Mouse (Mus musculus) bone marrow, adult 2 months (tissue): ENCODE data around the gene Bdnf. TPM values are rescaled to one million over a fixed set of nuclear protein-coding genes. Genes with fewer than 3 reads are reported as not detected.

ENCODE experiments used
- H3K27ac ChIP-seq: fragments of 200-500 bp; 2 replicates; pipeline ENCODE4 v1.5.1; 2012; ENCODE audit warnings: low read depth, mild to moderate bottlenecking, control low read depth, inconsistent platforms, low read length; ENCODE audit not compliant: control insufficient read depth, poor library complexity, insufficient read depth
- H3K4me1 ChIP-seq: fragments of 200-500 bp; 2 replicates; pipeline ENCODE4 v1.6.1; 2011; ENCODE audit warnings: low read length; ENCODE audit not compliant: control insufficient read depth, insufficient read depth
- H3K4me3 ChIP-seq: fragments of 200-500 bp; replicated peaks from 2 replicates; pipeline ENCODE3; 2011; ENCODE audit warnings: mild to moderate bottlenecking, low read depth, low read length, control low read depth; ENCODE audit not compliant: control insufficient read depth
- CTCF ChIP-seq: fragments of 200-500 bp; IDR thresholded peaks from 2 replicates; pipeline ENCODE4 v1.5.1; 2011; ENCODE audit warnings: low read length, control low read depth; ENCODE audit not compliant: control insufficient read depth, insufficient read depth
- POLR2A ChIP-seq: fragments of 200-500 bp; IDR thresholded peaks from 2 replicates; pipeline ENCODE4 v1.6.1; 2011; ENCODE audit warnings: low read depth, mild to moderate bottlenecking, control low read depth, low read length, borderline replicate concordance; ENCODE audit not compliant: control insufficient read depth
- WGBS: fragments of 180-500 bp; shearing (Covaris S2); methylation state at CpG from one replicate; pipeline ENCODE4 v1.1.7; 2018; 5-methylcytosine and 5-hydroxymethylcytosine counted together
- polyA plus RNA-seq: library from polyadenylated mRNA; stranded (reverse); fragments of >200 nt; gene quantifications from 2 replicates; pipeline ENCODE4 v1.2.4, GENCODE M21; 2011; ENCODE audit warnings: low replicate concordance; ENCODE audit not compliant: missing spikeins, insufficient read depth, insufficient read length

Bdnf gene
- polyA plus RNA-seq, 1 experiment: 0.40 TPM

DNA sequence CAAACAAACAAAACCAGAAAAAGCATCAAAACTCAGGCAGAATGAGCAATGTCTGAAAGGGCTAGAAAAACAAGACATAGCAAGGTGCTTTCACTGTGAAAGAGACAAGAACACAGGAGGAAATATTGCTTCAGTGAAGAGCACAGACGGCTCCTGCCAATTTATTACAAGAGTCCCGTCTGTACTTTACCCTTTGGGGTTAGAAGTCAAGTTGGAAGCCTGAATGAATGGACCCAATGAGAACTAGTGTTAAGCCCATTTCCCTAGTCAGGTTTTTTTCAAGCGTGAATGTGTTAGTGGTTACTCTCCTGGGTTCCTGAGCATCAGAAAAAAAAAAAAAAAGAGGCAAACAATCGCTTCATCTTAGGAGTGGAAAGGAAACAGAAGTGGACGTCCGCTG lies 51.3 kb downstream of the Bdnf start:
- H3K4me1 ChIP-seq: no peaks in the 10 kb centered on the region
- no peak for TF ChIP-seq POLR2A
- TF ChIP-seq CTCF: no peak
- 24% methylated on average over 6 of the region's 6 CpGs for WGBS
- no peak overlapping the region for H3K27ac ChIP-seq
- no peak overlapping the region for H3K4me3 ChIP-seq

GRCm38 (mm10) chr2:109729221-109729620 lies 54.7 kb downstream of the Bdnf start:
- H3K27ac ChIP-seq: no peak overlapping the region
- no peak overlapping the region for H3K4me3 ChIP-seq
- no peak for TF ChIP-seq POLR2A
- TF ChIP-seq CTCF: no peak
- no peaks in the 10 kb centered on the region for H3K4me1 ChIP-seq
- 82% methylated on average over 1 of the region's 1 CpGs for WGBS

DNA sequence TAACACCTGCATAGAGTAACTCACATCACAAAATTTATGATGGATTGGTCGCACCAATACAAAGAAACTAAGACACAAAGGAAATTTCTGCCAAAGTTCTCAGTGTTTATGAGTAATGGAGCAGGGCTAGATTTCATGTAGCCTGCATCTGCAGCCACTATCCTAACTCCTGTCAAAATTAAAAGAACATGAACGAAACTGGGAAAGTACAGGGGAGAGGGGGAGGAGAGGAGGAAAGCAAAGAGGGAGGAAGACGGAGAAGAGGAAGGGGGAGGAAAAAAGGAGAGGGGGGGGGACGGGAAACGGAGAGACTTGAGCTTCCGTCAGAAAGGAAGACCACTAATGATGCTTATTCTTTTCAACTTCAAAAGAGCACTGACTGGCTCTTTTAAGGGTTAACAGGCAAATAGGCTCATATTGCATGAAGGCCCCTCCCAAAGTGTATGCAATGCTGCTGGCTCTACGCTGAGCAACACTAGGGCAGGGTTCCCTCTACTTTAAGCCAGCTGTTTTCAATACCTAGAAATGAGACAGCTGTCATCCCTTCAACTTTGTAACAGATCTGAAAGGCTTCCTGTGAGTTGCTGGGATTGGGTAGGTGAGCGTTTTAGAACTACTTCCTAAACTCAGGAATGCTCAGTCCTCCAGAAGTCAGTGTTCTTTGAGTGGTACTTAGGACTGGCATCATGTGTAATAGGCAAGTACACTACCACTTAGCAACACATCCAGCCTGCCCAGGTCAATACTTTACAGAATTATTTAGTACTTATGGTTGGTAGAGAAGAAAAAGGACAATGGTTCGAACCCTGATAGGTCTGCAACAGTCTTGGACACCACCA lies 58.9 kb downstream of the Bdnf start:
- H3K27ac ChIP-seq: no peak overlapping the region
- no peaks in the 10 kb centered on the region for H3K4me1 ChIP-seq
- H3K4me3 ChIP-seq: no peak overlapping the region
- TF ChIP-seq CTCF (no peak), POLR2A (no peak)
- WGBS: 49% methylated on average over 9 of the region's 9 CpGs

DNA sequence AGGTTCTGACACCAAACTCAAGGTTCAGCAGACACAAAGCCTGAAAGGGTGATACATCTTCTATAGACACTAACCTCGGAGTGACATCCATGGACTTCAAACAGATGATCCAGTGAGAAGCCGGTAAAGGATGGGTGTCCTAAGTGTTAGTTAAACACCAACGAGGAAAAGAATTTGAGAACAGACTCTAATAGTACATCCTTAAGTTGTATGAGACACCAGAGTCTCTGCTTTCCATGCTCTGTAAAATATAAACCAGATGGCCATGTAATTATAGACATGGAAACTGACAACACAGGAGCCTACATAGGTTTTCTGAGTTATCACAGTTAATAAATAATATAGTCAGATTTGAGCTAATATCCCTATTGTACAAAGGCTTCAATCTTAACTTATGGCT lies 59.7 kb downstream of the Bdnf start:
- no peaks in the 10 kb centered on the region for H3K4me1 ChIP-seq
- TF ChIP-seq POLR2A (no peak), CTCF (no peak)
- H3K4me3 ChIP-seq: no peak overlapping the region
- 67% methylated on average over 3 of the region's 3 CpGs for WGBS
- H3K27ac ChIP-seq: no peak overlapping the region

DNA sequence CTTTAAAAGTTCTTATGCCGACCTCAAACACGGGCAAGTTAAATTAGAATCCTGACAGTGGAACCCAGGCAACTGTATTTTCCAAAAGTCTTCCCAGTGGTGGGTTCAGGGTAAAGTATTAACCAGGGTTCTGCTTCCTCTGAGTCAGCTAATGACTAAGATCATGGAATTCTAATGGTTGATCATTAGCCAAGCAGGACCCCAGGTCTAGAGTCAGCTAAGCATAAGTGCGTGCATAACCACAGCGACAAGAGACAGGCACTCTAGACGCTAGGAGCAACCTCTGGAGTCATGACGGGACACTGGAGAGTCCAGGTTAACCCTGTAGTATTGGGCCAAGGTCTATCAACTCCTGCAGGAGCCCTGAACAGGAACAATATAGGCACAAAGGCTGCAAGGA lies 60.2 kb downstream of the Bdnf start:
- Histone ChIP-seq H3K4me1 (no peaks in the 10 kb centered on the region), H3K4me3 (no peak overlapping the region), H3K27ac (no peak overlapping the region)
- 85% methylated on average over 6 of the region's 6 CpGs for WGBS
- no peak for TF ChIP-seq CTCF
- TF ChIP-seq POLR2A: no peak

- H3K27ac ChIP-seq: no peak overlapping the region
- WGBS: 60% methylated on average over 7 of the region's 7 CpGs
- TF ChIP-seq POLR2A: no peak
- no peak for TF ChIP-seq CTCF
- no peak overlapping the region for H3K4me3 ChIP-seq
- no peaks in the 10 kb centered on the region for H3K4me1 ChIP-seq
Observed at GRCm38 (mm10) chr2:109735347-109735746, 60.8 kb downstream of the Bdnf start.

- no peak for TF ChIP-seq CTCF
- TF ChIP-seq POLR2A: no peak
- H3K4me3 ChIP-seq: no peak overlapping the region
- no peaks in the 10 kb centered on the region for H3K4me1 ChIP-seq
- no peak overlapping the region for H3K27ac ChIP-seq
- WGBS: 69% methylated on average over 2 of the region's 2 CpGs
Observed at GRCm38 (mm10) chr2:109736306-109736705, 61.8 kb downstream of the Bdnf start.

- H3K4me3 ChIP-seq: no peak overlapping the region
- WGBS: 78% methylated on average over 2 of the region's 2 CpGs
- TF ChIP-seq POLR2A: no peak
- TF ChIP-seq CTCF: no peak
- H3K27ac ChIP-seq: no peak overlapping the region
- H3K4me1 ChIP-seq: no peaks in the 10 kb centered on the region
Observed at GRCm38 (mm10) chr2:109738331-109738730, 63.8 kb downstream of the Bdnf start.

DNA sequence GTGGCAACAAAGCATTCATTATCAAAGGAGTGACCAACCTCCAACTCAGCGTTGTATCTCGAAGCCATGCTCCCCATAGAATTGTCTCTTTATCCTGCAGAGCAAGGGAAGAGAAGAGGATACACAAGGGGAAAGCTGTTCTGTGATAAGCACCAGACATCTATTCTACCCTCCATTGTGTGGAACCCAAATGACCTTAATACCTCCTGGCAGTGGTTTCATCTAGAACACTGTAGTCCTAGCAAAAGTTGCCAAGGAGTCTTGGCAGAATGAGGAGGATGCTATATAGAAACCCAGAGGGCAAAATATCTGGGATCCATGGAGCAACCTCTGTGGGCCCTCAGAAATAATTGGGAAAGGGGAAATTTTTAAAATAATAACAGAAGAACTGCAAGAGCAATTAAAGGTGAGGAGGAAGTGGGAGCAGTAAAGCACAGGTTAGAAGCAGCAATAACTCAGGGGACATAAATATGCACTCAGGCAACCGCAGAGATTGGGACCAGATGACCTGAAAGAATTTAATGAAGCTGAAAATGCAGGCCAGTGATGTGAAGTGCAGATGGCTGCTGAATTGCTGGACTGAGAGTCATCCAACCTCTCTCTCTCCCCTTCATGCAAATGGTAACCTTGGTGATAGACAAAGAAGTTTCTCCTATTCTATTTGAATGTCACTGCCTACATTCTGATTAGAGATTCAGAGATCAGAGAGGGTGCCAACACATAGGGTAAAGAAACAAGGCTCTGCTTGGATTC lies 68.9 kb downstream of the Bdnf start:
- Histone ChIP-seq H3K27ac (no peak overlapping the region), H3K4me1 (no peaks in the 10 kb centered on the region), H3K4me3 (no peak overlapping the region)
- TF ChIP-seq CTCF (no peak), POLR2A (no peak)
- 75% methylated on average over 3 of the region's 3 CpGs for WGBS
